Mouse (Mus musculus) midbrain, embryonic 10.5 days (tissue): ENCODE results near the gene Cmtm2b. TPM values are rescaled to one million over a fixed set of nuclear protein-coding genes. Genes with fewer than 3 reads are reported as not detected.

Experiments used
- DNase-seq: peaks from one replicate; pipeline ENCODE4 v3.0.0-alpha.2; 2017; ENCODE audit warnings: low spot score
- H3K27ac ChIP-seq: fragments of 300-500 bp; sonication (generic); replicated peaks from 2 replicates; pipeline ENCODE4 v1.5.1; 2016; ENCODE audit warnings: mild to moderate bottlenecking
- H3K27me3 ChIP-seq: fragments of 300-500 bp; sonication (generic); 2 replicates; pipeline ENCODE4 v1.6.1; 2016; ENCODE audit warnings: low read depth, mild to moderate bottlenecking; ENCODE audit not compliant: poor library complexity, severe bottlenecking
- H3K36me3 ChIP-seq: fragments of 300-500 bp; sonication (generic); 2 replicates; pipeline ENCODE4 v1.6.1; 2016; ENCODE audit warnings: mild to moderate bottlenecking, moderate library complexity
- H3K4me1 ChIP-seq: fragments of 300-500 bp; sonication (generic); 2 replicates; pipeline ENCODE4 v1.6.1; 2016
- H3K4me3 ChIP-seq: fragments of 300-500 bp; sonication (generic); 2 replicates; pipeline ENCODE4 v1.5.1; 2016; ENCODE audit warnings: mild to moderate bottlenecking, moderate library complexity
- H3K9me3 ChIP-seq: fragments of 300-500 bp; sonication (generic); replicated peaks from 2 replicates; pipeline ENCODE4 v1.6.1; 2016; ENCODE audit warnings: mild to moderate bottlenecking
- WGBS: fragments of 180-500 bp; shearing (Covaris S2); methylation state at CpG from one replicate; pipeline ENCODE4 v1.1.7; 2016; 5-methylcytosine and 5-hydroxymethylcytosine counted together
- polyA plus RNA-seq: library from polyadenylated mRNA; unstranded; fragments of >200 nt; fragmentation: Nextera tagmentation; extraction: Ambion mirVana; gene quantifications from 2 replicates; pipeline ENCODE4 v1.2.1, GENCODE M21; 2016

Gene Cmtm2b
- polyA plus RNA-seq, 1 experiment from 2014 or later = not detected

DNA sequence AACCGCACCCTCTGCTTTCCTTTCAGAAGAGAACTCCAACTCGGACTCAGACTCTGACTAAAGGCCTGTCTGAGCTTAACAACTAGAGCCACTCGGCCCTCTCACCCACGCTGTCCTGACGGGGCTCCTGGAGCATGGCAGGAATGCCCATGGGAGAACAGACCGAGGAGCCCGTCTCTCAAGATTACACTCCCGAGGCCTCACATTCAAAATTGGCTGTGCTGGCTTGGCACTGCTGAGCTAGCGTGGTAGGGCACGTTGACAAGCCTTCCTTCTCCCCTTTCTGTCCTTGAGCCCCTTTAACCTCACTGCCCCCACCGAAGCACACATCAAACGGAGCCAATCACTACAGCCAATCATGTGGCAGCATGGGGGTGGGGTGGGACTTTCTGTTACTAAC lies 24.7 kb downstream of the Cmtm2b start:
- peak overlapping the region; percentile 38; the same call in 1 of the 2 replicates for H3K27ac ChIP-seq
- no peak overlapping the region for H3K4me3 ChIP-seq
- 59% methylated on average over 12 of the region's 12 CpGs for WGBS
- peaks cover 26% of the 10 kb centered on the region for H3K36me3 ChIP-seq
- no peak for DNase-seq
- H3K9me3 ChIP-seq = no peaks in the 10 kb centered on the region
- no peaks in the 10 kb centered on the region for H3K27me3 ChIP-seq
- peaks cover 20% of the 10 kb centered on the region for H3K4me1 ChIP-seq

DNA sequence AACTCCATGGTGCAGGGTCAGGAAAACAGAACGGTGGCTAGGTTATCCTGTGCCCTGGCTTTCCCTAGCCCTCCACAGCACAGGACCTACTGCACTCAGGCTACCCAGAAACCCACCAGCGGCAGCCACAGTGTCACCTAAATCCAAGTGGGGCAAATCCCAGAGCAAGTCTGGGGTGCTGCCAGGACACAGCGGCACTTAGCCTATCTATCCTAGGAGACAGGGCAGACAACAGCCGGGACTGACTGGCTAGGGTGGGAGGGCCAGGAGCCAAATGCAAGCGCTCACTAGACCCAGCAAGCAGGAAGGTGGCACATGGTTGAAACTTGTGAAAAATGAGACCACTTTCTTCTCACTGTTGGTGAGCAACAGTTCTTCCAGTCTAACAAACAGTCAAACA lies 26.9 kb downstream of the Cmtm2b start:
- no peak for DNase-seq
- Histone ChIP-seq H3K4me1 (peaks cover 20% of the 10 kb centered on the region), H3K27ac (no peak overlapping the region), H3K9me3 (no peaks in the 10 kb centered on the region), H3K36me3 (peaks cover 27% of the 10 kb centered on the region), H3K4me3 (no peak overlapping the region), H3K27me3 (no peaks in the 10 kb centered on the region)
- WGBS = 89% methylated on average over 5 of the region's 5 CpGs

DNA sequence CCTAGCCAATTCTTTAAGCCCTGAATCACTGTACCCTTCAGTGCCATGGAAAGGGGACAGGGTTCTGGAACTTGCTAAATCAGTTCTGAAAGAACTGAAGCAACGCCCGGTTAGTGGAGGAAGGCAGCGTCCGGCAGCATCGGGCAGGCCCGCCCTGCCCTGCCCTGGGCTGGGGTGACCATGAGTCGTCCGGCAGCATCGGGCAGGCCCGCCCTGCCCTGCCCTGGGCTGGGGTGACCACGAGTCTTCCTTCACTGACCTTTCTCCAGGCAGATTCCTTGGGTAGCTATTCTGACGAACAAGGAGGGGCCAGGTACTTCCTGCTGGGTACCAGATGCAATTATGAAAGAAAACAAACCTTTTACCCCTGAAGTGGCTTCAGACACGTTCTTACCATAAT lies 28.0 kb downstream of the Cmtm2b start:
- 85% methylated on average over 13 of the region's 13 CpGs for WGBS
- no peak for DNase-seq
- Histone ChIP-seq H3K4me3 (no peak overlapping the region), H3K9me3 (no peaks in the 10 kb centered on the region), H3K27ac (no peak overlapping the region), H3K27me3 (no peaks in the 10 kb centered on the region), H3K36me3 (peaks cover 33% of the 10 kb centered on the region), H3K4me1 (peaks cover 19% of the 10 kb centered on the region; the same call in 1 of the 2 replicates)

DNA sequence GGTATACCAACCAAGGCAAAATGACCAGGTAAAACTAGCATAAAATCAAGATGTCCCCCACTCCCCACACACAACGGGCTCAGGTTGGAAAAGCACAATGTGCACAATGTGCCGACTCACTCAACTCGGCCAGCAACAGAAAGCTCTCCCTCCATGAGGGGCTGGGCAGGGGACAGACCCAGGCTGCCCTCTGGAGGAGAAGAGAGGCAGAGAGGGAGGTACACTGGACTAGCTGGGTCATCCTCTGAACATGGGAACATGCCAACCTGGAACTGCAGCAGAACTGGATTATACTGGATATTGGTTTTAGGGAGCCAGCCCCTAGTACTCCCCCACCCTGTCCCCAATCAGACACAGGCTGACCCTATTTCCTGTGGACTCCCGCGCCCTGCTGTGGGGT lies 31.2 kb downstream of the Cmtm2b start:
- Histone ChIP-seq H3K4me1 (peaks cover 8% of the 10 kb centered on the region; the same call in 1 of the 2 replicates), H3K27ac (peak overlapping the region; percentile 1; the same call in 1 of the 2 replicates), H3K4me3 (no peak overlapping the region), H3K36me3 (peaks cover 32% of the 10 kb centered on the region), H3K9me3 (no peaks in the 10 kb centered on the region), H3K27me3 (no peaks in the 10 kb centered on the region)
- WGBS = 70% methylated on average over 5 of the region's 5 CpGs
- DNase-seq = no peak

DNA sequence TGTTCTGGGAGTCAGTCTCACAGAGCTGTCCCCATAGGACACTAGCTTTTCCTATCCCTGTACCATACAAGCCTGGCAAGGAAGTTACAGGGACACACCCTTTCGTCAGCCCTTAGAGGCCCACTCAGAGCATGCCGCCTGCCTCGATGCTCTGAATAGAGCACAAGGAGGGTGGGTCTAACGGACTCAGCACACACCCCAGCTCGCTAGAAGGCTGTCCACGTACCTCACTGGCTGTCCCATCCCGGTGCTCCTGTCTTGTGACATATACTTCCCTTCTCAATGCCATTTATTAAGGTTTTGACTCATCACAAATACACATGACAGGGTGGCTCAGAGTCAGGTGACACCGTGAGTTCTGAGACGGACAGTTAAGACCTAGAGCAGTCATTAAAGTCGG lies 32.5 kb downstream of the Cmtm2b start:
- peaks cover 16% of the 10 kb centered on the region for H3K4me1 ChIP-seq
- 94% methylated on average over 10 of the region's 10 CpGs for WGBS
- H3K9me3 ChIP-seq = no peaks in the 10 kb centered on the region
- H3K27me3 ChIP-seq = no peaks in the 10 kb centered on the region
- peaks cover 32% of the 10 kb centered on the region for H3K36me3 ChIP-seq
- no peak overlapping the region for H3K4me3 ChIP-seq
- DNase-seq = no peak
- no peak overlapping the region for H3K27ac ChIP-seq

DNA sequence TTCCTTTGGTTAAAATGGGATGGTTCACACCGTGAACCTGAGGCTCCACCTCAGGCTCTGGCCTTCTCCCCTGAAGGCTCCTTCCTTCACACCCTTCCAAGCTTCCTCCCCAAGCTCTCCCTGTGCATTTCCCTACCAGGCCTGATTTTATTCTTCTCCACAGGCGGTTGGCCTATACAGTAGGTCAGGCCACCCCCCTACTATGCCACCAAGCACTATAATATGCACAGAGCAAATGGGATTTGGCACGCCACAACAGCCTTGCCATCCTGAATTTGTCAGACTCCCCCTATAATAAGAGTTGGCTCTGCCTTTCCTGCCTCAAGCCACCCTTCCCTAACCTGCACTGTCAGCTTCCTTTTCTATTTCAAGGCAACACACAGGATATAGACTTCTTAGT lies 36.6 kb downstream of the Cmtm2b start:
- Histone ChIP-seq H3K36me3 (peaks cover 28% of the 10 kb centered on the region), H3K4me1 (peaks cover 16% of the 10 kb centered on the region), H3K27ac (no peak overlapping the region), H3K27me3 (no peaks in the 10 kb centered on the region), H3K9me3 (no peaks in the 10 kb centered on the region), H3K4me3 (no peak overlapping the region)
- 79% methylated on average over 3 of the region's 3 CpGs for WGBS
- no peak for DNase-seq

DNA sequence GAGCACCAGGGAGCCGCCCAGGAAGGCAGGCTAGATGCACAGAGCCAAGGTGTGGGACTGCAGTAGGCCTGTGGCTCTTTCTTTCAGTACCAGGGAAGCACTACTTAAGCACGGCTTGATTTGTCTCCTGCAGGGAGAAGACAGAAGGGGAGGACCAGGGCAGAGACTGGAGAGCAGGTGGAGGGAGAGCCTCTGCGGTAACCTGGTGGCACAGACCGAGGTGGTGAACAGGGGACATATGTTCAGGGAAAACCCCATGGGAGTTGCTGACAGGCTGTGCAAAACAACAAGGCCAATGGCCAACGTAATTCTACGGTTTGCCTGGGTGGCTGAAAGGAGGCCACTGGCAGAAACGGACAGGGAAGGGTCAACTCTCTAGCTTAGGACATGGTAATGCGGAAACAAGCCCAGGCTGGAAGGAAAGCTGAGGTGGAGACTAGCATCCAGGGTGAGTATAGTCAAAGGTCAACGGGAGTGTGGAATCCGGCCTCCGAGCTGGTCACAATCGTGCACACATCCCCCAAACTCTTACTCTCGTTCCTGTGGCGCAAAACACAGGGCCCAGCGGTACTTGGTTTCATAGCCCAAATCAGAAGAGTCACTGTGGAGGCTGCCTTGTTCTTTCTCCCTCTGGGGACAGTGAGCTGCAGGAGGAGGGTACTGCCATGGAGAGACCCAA lies 37.9 kb downstream of the Cmtm2b start:
- no peak for DNase-seq
- no peak overlapping the region for H3K27ac ChIP-seq
- WGBS = 70% methylated on average over 15 of the region's 15 CpGs

DNA sequence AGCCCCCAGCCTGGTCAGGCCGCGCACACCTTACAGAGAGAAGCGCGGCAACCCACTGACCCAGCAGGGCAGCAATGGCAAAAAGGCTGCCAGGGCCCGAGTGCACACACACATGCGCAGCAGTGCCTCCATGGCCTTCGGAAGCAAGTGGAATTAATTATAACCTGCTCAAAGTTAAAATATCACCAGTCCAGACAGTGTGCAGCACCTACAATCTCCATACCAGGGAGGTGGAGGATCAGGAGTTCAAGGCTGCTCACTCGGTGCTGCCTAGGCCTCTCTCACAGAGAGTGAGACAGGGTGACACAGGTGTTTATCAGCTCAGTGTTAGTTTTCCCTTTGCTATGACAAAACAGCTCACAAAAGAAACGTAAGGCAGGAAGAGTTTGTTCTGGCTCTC lies 43.7 kb downstream of the Cmtm2b start:
- Histone ChIP-seq H3K27ac (no peak overlapping the region; the same call in 1 of the 2 replicates), H3K4me3 (no peak overlapping the region), H3K4me1 (peaks cover 16% of the 10 kb centered on the region), H3K36me3 (no peaks in the 10 kb centered on the region), H3K27me3 (no peaks in the 10 kb centered on the region), H3K9me3 (no peaks in the 10 kb centered on the region)
- WGBS = 91% methylated on average over 9 of the region's 9 CpGs
- DNase-seq = no peak

More for the DNA sequence above, 37.9 kb downstream of the Cmtm2b start:
- peaks cover 16% of the 10 kb centered on the region for H3K4me1 ChIP-seq
- no peaks in the 10 kb centered on the region for H3K27me3 ChIP-seq
- H3K9me3 ChIP-seq = no peaks in the 10 kb centered on the region
- no peak overlapping the region for H3K4me3 ChIP-seq
- H3K36me3 ChIP-seq = peaks cover 19% of the 10 kb centered on the region

DNA sequence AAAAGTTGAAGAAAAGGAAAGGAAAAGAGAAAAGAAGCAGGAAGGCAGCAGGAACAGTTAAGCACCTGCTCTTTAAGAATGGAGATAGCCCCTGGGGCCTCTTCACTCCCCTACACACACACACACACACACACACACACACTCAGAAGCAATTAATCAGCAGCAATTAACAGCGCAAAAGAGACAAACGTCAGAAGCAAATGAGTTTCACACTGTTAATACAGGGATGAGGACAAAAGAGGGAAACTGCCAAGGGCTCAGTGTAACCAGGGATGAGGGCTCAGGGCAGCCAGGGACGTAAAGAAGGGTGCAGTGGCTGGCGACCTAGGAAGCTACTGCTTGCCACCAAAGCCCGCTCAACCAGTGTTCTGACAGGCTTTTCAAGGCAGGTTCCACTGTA lies 45.4 kb downstream of the Cmtm2b start:
- WGBS = 73% methylated on average over 5 of the region's 5 CpGs
- H3K9me3 ChIP-seq = no peaks in the 10 kb centered on the region
- peaks cover 19% of the 10 kb centered on the region for H3K4me1 ChIP-seq
- no peaks in the 10 kb centered on the region for H3K36me3 ChIP-seq
- H3K27me3 ChIP-seq = no peaks in the 10 kb centered on the region
- H3K4me3 ChIP-seq = no peak overlapping the region
- no peak overlapping the region for H3K27ac ChIP-seq
- DNase-seq = no peak

DNA sequence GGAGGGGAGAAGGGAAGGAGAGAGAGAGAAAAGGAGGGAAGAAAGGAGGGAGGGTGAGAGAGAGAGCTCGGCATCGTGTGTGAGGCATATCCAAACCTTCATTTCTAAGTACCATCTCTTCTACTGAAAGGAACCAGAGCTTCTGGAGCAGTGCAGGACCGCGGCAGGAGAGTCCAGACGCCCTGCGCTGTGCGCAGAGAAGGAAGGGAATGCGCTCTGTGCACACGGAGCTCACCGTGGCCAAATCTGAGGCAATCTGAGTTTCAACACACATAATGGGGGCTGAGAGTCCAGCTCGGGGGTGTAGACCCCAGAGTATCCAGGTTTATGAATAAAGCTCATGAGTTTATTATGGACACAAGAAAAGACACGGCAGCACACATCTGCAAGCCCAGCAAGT lies 47.6 kb downstream of the Cmtm2b start:
- no peaks in the 10 kb centered on the region for H3K36me3 ChIP-seq
- H3K27me3 ChIP-seq = no peaks in the 10 kb centered on the region
- no peaks in the 10 kb centered on the region for H3K9me3 ChIP-seq
- peaks cover 28% of the 10 kb centered on the region for H3K4me1 ChIP-seq
- no peak overlapping the region for H3K4me3 ChIP-seq
- H3K27ac ChIP-seq = no peak overlapping the region
- 87% methylated on average over 12 of the region's 12 CpGs for WGBS
- DNase-seq = no peak

DNA sequence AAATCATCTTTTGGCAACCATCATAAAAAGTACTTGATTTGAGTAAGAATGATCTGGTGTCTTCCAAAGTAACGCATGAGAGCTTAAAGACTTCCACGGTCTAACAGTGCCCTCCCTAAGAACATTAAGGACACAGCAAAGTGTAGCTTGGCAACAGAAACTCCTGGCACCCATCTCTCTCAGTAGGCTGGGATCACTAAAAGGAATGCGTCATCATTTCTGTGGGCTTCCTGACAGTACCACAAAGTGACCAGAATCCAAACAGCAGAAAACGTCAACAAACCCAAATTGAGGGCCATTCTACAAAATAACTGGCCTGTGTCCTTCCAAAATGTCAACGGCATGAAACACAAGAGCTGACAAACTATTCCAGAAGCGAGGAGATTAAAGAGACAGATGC lies 48.0 kb downstream of the Cmtm2b start:
- 83% methylated on average over 6 of the region's 6 CpGs for WGBS
- no peaks in the 10 kb centered on the region for H3K9me3 ChIP-seq
- peaks cover 32% of the 10 kb centered on the region for H3K4me1 ChIP-seq
- no peak overlapping the region for H3K27ac ChIP-seq
- H3K36me3 ChIP-seq = no peaks in the 10 kb centered on the region
- no peak for DNase-seq
- H3K27me3 ChIP-seq = no peaks in the 10 kb centered on the region
- no peak overlapping the region for H3K4me3 ChIP-seq

DNA sequence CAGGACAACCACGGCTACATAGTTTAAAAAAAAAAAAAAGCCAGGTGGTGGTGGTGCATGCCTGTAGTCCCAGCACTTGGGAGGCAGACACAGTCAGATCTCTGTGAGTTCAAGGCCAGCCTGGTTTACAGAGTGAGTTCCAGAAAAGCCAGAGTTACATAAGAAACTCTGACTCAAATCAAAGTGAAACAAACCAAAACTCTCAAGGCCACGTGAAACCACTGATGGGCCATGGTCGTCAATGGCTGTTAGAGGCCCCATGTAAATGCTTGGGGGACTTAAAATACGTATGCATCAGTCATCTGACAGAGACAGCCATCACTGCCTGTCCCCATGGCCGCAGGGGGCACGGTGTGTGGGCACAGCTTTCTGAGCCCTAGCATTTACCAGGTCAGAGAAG lies 49.1 kb downstream of the Cmtm2b start:
- Histone ChIP-seq H3K4me3 (no peak overlapping the region), H3K27ac (no peak overlapping the region), H3K27me3 (no peaks in the 10 kb centered on the region), H3K36me3 (no peaks in the 10 kb centered on the region), H3K4me1 (peaks cover 37% of the 10 kb centered on the region), H3K9me3 (no peaks in the 10 kb centered on the region)
- no peak for DNase-seq
- 89% methylated on average over 6 of the region's 6 CpGs for WGBS

DNA sequence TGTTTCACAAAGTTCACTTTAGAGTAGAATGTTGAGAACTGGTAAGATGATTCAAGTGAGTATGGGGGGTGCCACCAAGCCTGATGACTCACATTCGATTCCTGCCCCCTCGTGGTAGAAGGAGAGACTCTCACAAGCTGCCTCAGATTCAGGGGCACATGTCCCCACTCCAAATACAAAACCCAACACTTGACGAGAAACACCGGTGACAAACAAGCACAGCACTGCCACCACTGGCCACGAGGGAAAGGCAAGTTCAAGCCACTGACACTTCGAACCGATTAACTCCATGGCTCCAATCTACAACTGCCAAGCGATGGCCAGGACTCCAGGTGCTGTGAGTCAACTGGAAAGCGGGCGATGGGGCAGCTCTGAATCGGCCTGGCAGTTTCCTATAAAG lies 51.7 kb downstream of the Cmtm2b start:
- no peak overlapping the region for H3K4me3 ChIP-seq
- no peak for DNase-seq
- 86% methylated on average over 11 of the region's 11 CpGs for WGBS
- H3K9me3 ChIP-seq = no peaks in the 10 kb centered on the region
- H3K4me1 ChIP-seq = peaks cover 41% of the 10 kb centered on the region
- H3K27me3 ChIP-seq = no peaks in the 10 kb centered on the region
- no peak overlapping the region for H3K27ac ChIP-seq
- no peaks in the 10 kb centered on the region for H3K36me3 ChIP-seq

DNA sequence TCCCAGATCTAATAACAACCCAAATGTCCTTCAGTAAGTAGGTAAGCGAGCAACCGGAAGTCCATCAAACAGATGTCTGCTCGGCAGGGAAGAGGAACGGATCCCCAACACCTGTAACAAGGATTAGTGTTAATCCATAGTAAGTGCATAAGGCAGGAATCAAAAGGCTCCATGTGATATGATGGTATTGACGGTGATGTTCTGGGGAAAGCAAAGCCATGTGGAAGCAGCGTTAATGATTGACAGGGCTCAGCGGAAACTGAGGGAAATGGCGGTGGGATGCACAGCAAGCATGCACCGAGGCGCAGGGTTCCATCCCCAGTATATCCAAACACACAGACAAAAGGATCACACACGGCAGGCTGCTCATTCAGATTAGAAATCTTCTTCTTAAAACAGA lies 52.2 kb downstream of the Cmtm2b start:
- H3K27me3 ChIP-seq = no peaks in the 10 kb centered on the region
- no peaks in the 10 kb centered on the region for H3K36me3 ChIP-seq
- no peak for DNase-seq
- no peak overlapping the region for H3K27ac ChIP-seq
- H3K4me1 ChIP-seq = peaks cover 41% of the 10 kb centered on the region
- WGBS = 77% methylated on average over 11 of the region's 11 CpGs
- no peaks in the 10 kb centered on the region for H3K9me3 ChIP-seq
- H3K4me3 ChIP-seq = no peak overlapping the region
